Mouse (Mus musculus) brain, embryonic 14.5 days (tissue): ENCODE measurements around the gene Tle2.

Experiments
- CTCF ChIP-seq: fragments of 200-500 bp; IDR thresholded peaks from 2 replicates; pipeline ENCODE4 v1.5.1; 2012; ENCODE audit warnings: inconsistent platforms, mild to moderate bottlenecking, moderate library complexity, borderline replicate concordance; ENCODE audit not compliant: insufficient read depth, insufficient read length; ENCODE audit errors: extremely low read depth
- POLR2A ChIP-seq: fragments of 200-500 bp; IDR thresholded peaks from 2 replicates; pipeline ENCODE4 v1.6.1; 2012; ENCODE audit warnings: mild to moderate bottlenecking, inconsistent platforms, borderline replicate concordance; ENCODE audit not compliant: poor library complexity, insufficient read depth, insufficient read length, severe bottlenecking; ENCODE audit errors: extremely low read depth

DNA sequence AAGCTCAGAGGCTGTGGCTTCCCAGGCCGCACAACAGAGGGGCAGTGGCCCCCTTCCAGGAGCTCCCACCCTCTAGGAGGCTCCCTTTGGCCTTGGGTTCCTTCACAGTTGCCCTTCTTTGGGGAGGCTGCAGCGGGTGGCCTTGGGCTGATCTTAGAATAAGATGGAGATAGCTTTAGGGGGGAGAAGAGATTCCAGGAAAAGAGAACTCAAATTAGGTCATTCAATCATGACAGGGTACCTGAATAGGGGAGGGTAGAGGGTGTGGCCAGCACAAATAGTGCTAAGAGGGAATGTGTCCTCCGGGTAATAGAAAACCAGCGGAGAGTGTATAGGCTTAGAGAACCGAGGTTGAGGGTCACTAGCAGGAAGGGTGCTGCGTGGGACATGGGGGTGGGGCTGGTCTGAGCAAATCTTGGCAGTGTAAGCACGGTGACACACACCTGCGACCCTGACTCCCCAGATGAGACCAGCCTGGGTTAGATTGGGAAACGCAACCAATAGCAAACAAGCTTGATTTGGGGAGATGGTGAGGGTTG, 2.2 kb upstream of the Tle2 start:
- no peak for TF ChIP-seq CTCF
- no peak for TF ChIP-seq POLR2A
